Mouse (Mus musculus) heart, adult 2 months (tissue): ENCODE data around the gene Arhgef19. TPM values are rescaled to one million over a fixed set of nuclear protein-coding genes. Genes with fewer than 3 reads are reported as not detected.

Experiments used
- DNase-seq, 2 experiments: peaks; one replicate each; pipeline ENCODE4 v3.0.0; 2021
- H3K27ac ChIP-seq: fragments of 200-600 bp; 2 replicates; pipeline ENCODE4 v1.8.1; 2022
- H3K27me3 ChIP-seq: fragments of 200-500 bp; 2 replicates; pipeline ENCODE4 v1.6.1; 2012; ENCODE audit warnings: mild to moderate bottlenecking, low read length, inconsistent platforms, mixed read lengths; ENCODE audit not compliant: control insufficient read depth, insufficient read depth
- H3K36me3 ChIP-seq: fragments of 200-500 bp; 2 replicates; pipeline ENCODE4 v1.6.1; 2012; ENCODE audit warnings: low read length, inconsistent platforms; ENCODE audit not compliant: control insufficient read depth, insufficient read depth
- H3K4me1 ChIP-seq: fragments of 200-500 bp; 2 replicates; pipeline ENCODE4 v1.6.1; 2011; ENCODE audit warnings: low read length; ENCODE audit not compliant: control insufficient read depth, insufficient read depth
- H3K4me3 ChIP-seq: fragments of 200-600 bp; 2 replicates; pipeline ENCODE4 v1.8.1; 2022
- H3K79me2 ChIP-seq: fragments of 200-500 bp; replicated peaks from 2 replicates; pipeline ENCODE4 v1.6.1; 2012; ENCODE audit warnings: mild to moderate bottlenecking, inconsistent platforms, low read length, moderate library complexity, mixed read lengths; ENCODE audit not compliant: control insufficient read depth, insufficient read depth
- H3K9ac ChIP-seq: fragments of 200-500 bp; 2 replicates; pipeline ENCODE4 v1.6.1; 2012; ENCODE audit warnings: low read depth, mild to moderate bottlenecking, control low read depth, inconsistent platforms, low read length, mixed read lengths
- CTCF ChIP-seq: fragments of 200-600 bp; IDR thresholded peaks from 2 replicates; pipeline ENCODE4 v1.8.1; 2022; ENCODE audit warnings: antibody characterized with exemption, mild to moderate bottlenecking, moderate library complexity
- EP300 ChIP-seq: fragments of 200-500 bp; IDR thresholded peaks from 2 replicates; pipeline ENCODE4 v1.6.1; 2011; ENCODE audit warnings: low read depth, low read length, control low read depth; ENCODE audit not compliant: insufficient read depth
- POLR2A ChIP-seq: fragments of 200-500 bp; IDR thresholded peaks from 2 replicates; pipeline ENCODE4 v1.6.1; 2011; ENCODE audit warnings: mild to moderate bottlenecking, low read depth, low read length, control low read depth; ENCODE audit not compliant: insufficient read depth
- WGBS: fragments of 180-500 bp; shearing (Covaris S2); methylation state at CpG from one replicate; pipeline ENCODE4 v1.1.7; 2018; 5-methylcytosine and 5-hydroxymethylcytosine counted together
- intact Hi-C: fragments of 180-260 bp; cut with DNase I; formaldehyde crosslinking; loops from one replicate; pipeline ENCODE4 v1.15.1; 2025
- polyA plus RNA-seq: library from polyadenylated mRNA; depleted of rRNA; stranded (reverse); fragments of >200 nt; gene quantifications from 2 replicates; pipeline ENCODE4 v1.2.3, GENCODE M21; 2012
- total RNA-seq, 2 experiments: library from RNA; stranded (reverse); gene quantifications; 2 replicates each; pipeline ENCODE4 v1.2.3; 2021

Arhgef19 gene
- total and polyA plus RNA-seq, 3 experiments, result 22.4 to 40.1 (median 37.7) TPM

DNA sequence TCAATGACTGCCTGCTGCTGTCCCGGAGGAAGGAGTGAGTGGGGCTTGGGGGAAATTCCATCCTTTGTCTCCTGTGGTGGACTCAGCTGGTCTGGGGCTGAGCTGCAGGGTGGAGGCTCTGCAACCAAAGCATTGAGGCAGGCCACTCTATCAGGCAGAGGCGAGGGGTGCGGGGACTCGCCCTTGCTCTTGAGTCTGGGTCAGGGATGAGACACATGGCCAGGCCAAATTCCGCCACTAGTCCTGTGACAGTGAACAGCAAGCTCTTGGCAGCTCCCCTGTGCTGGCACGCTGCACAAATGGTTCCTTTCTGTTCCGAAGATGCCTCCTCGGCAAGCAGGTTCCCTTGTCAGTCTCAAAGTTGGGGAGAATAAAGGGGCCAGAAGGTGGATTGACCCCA lies 11.8 kb downstream of the Arhgef19 start:
- H3K27me3 ChIP-seq, result no peaks in the 10 kb centered on the region
- no peaks in the 10 kb centered on the region for H3K36me3 ChIP-seq
- TF ChIP-seq CTCF (no peak), EP300 (peak; percentile 90), POLR2A (peak; percentile 18; the same call in 1 of the 2 replicates)
- H3K4me1 ChIP-seq, result no peaks in the 10 kb centered on the region; the same call in 1 of the 2 replicates
- intact Hi-C loops, result no loop called here
- H3K4me3 ChIP-seq, result no peak overlapping the region
- peak overlapping the region; percentile 64 for H3K27ac ChIP-seq
- no peaks in the 10 kb centered on the region for H3K79me2 ChIP-seq
- peak overlapping the region; percentile 18; the same call in 1 of the 2 replicates for H3K9ac ChIP-seq
- 59% methylated on average over 8 of the region's 8 CpGs for WGBS
- DNase-seq, result peak; percentile 62 to 79

DNA sequence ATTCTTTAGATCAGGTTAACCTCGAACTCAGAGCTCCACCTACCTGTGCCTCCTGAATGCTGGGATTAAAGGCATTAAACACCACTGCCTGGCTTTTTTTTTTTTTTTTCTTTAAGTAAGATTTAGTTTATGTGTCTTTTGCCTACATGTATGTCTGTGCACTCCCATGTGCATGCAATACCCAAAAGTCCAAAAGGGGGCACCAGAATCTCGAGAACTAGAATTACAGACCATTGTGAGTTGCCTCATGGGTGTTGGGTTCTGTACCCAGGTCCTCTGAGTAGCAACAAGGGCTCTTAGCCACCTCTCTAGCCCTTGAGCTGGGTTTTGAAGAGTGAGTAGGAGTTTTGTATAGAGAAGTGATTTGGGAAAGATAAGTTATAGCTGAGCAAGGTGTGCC lies 13.3 kb downstream of the Arhgef19 start:
- no peak overlapping the region for H3K9ac ChIP-seq
- no peaks in the 10 kb centered on the region for H3K36me3 ChIP-seq
- TF ChIP-seq POLR2A (no peak), EP300 (no peak), CTCF (peak; percentile 34; the same call in 1 of the 2 replicates)
- no peak overlapping the region for H3K4me3 ChIP-seq
- intact Hi-C loops, result no loop called here
- no peaks in the 10 kb centered on the region for H3K27me3 ChIP-seq
- no peak overlapping the region for H3K27ac ChIP-seq
- 63% methylated on average over 2 of the region's 2 CpGs for WGBS
- no peaks in the 10 kb centered on the region for H3K79me2 ChIP-seq
- H3K4me1 ChIP-seq, result no peaks in the 10 kb centered on the region; the same call in 1 of the 2 replicates
- DNase-seq, result no peak

DNA sequence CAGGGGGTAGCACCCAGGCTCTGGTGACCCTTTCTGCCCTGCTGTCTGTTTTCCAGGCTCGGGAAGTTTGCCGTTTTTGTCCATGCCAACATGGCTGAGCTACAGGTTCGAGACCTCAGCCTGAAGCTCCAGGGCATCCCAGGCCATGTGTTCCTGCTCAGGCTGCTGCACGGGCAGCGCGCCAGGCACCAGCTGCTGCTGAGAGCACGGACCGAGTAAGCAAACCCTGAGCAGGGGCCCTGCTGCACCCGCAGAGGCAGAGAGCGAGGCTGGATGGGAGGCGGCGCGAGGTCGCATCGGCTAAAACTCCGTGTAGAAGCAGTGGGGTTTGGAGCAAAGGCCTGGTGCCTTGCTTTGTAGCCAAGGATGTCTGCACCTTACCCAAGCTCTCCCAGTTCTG lies 14.9 kb downstream of the Arhgef19 start:
- Histone ChIP-seq H3K9ac (no peak overlapping the region), H3K79me2 (no peaks in the 10 kb centered on the region), H3K4me3 (no peak overlapping the region), H3K4me1 (no peaks in the 10 kb centered on the region; the same call in 1 of the 2 replicates), H3K27ac (no peak overlapping the region), H3K36me3 (no peaks in the 10 kb centered on the region), H3K27me3 (no peaks in the 10 kb centered on the region)
- WGBS, result 67% methylated on average over 16 of the region's 16 CpGs
- intact Hi-C loops, result no loop called here
- DNase-seq, result peak; percentile 68 to 74
- TF ChIP-seq POLR2A (no peak), EP300 (no peak), CTCF (no peak)

DNA sequence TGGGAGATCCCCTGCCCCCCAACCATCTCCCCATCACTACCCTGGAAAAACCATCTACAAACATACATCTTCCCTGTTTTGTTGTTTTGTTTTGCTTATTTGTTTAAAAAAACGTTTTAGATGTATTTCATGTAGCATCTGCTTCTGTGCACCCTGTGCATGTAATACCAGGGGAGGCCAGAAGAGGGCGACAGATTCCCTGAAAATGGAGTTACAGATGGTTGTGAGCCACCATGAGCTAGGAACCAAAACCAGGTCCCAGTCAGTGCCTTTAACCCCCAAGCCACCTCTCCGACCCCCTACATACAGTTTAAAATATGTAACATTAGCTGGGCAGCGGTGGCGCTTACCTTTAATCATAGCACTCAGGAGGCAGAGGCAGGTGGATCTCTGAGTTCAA lies 18.1 kb downstream of the Arhgef19 start:
- Histone ChIP-seq H3K27me3 (no peaks in the 10 kb centered on the region), H3K9ac (no peak overlapping the region), H3K4me3 (no peak overlapping the region), H3K79me2 (no peaks in the 10 kb centered on the region), H3K4me1 (no peaks in the 10 kb centered on the region; the same call in 1 of the 2 replicates), H3K36me3 (no peaks in the 10 kb centered on the region), H3K27ac (no peak overlapping the region)
- 70% methylated on average over 5 of the region's 5 CpGs for WGBS
- no peak for TF ChIP-seq EP300
- TF ChIP-seq CTCF, result peak; percentile 65
- DNase-seq, result no peak
- intact Hi-C loops, result no loop called here

DNA sequence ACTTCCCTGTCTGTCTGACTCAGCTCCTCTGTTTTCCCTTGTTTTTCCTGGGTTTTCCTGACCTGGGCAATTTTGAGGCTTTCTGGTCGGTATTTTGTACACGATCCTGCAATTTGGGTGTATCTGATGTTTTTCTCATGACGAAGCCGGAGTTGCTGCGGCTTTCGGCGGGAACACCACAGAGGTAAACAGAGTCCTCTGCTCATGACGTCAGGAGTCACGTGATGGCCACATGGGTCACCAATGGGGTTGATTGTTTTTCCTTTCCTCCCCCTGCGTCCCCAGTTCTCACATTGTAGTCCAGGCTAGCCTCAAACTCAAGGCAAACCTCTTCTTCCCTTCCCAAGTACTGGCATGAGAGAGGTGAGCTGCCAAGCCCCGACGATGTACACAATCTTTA lies 20.1 kb downstream of the Arhgef19 start:
- Histone ChIP-seq H3K27me3 (no peaks in the 10 kb centered on the region), H3K4me3 (no peak overlapping the region), H3K79me2 (no peaks in the 10 kb centered on the region), H3K9ac (no peak overlapping the region), H3K4me1 (no peaks in the 10 kb centered on the region), H3K27ac (no peak overlapping the region), H3K36me3 (no peaks in the 10 kb centered on the region)
- DNase-seq, result no peak
- TF ChIP-seq EP300 (no peak), CTCF (no peak), POLR2A (no peak)
- intact Hi-C loops, result no loop called here
- 67% methylated on average over 12 of the region's 12 CpGs for WGBS

DNA sequence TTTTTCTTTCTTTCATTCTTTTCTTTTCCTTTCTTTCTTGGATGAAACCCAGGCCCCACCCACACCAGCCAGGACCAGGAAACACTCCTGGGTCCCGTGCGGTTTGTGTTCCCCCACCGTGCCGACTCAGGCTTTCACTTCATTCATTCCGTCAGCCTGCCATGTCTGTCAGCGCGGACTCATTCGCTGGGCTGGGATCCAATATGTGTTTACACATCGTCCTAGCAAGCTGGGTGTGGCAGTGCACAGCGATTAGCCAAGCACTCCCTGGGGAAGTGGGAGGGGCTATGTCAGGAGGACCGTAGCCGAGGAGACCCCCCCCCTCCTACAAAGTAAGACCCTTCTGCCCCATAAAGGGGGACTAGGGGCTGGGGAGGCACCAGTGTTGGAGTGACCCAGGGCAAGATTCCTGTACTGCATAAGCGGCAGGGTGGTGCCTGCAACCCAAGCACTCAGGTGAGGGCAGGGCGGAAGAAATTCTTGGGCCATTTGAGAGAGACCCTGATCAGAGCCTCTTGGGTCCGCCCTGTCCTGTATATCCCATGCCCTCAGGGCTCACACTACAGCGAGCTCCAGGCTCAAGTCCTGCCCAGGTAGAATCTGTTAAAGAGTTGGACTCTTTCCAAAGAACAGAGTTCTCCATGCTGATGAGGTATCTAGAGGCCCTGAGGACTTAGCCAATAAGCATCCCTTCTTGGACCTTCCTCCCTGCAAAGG lies 20.9 kb downstream of the Arhgef19 start:
- Histone ChIP-seq H3K79me2 (no peaks in the 10 kb centered on the region), H3K4me1 (no peaks in the 10 kb centered on the region), H3K27ac (no peak overlapping the region), H3K36me3 (no peaks in the 10 kb centered on the region), H3K4me3 (no peak overlapping the region), H3K27me3 (no peaks in the 10 kb centered on the region), H3K9ac (no peak overlapping the region)
- intact Hi-C loops, result no loop called here
- peak; percentile 52 to 67 for DNase-seq
- no peak for TF ChIP-seq POLR2A
- TF ChIP-seq EP300, result 0 out of 2 replicates have a peak, but pooled peaks have one; percentile 11
- 27% methylated on average over 16 of the region's 16 CpGs for WGBS
